23 mouse cellular contexts compared by ENCODE assay signal in genomic region chr5:114795653-114796052, GRCm38 (mm10). TPM values are rescaled to one million over a fixed set of nuclear protein-coding genes. Genes with fewer than 3 reads are reported as not detected.
DNase-seq lines count a peak whose midpoint lies in the region; ATAC-seq and TF ChIP-seq lines count a peak whose summit lies in the region.
"Had no signal": no experiment of that assay in that cellular context is flagged by ENCODE, and none has a peak within 500 bp of the region (broad histone marks: within the 10 kb centered on the region; RNA-seq: fewer than 3 reads in every experiment).

No protein-coding gene starts in this region.

- no peak overlapping the region for H3K4me2 ChIP-seq in hindbrain, embryonic 14.5 days (replicated peaks)
- H3K4me2 ChIP-seq in hindbrain, embryonic 13.5 days, result no peak overlapping the region
- H3K4me2 ChIP-seq in lung, postnatal 0 days (replicated peaks; ENCODE audit: low read depth, low read length), result no peak overlapping the region
- H3K4me2 ChIP-seq in neural tube, embryonic 13.5 days, result no peak overlapping the region

- peaks cover 18% of the 10 kb centered on the region for H3K4me1 ChIP-seq in hindbrain, embryonic 14.5 days (replicated peaks; ENCODE audit: control insufficient read depth, insufficient read depth, low read length)
- peaks cover 33% of the 10 kb centered on the region for H3K4me1 ChIP-seq in hindbrain, embryonic 13.5 days (replicated peaks)
- H3K4me1 ChIP-seq in lung, postnatal 0 days (ENCODE audit: insufficient read depth, low read depth, low read length), result peaks cover 18% of the 10 kb centered on the region; the same call in 1 of the 2 replicates
- H3K4me1 ChIP-seq in neural tube, embryonic 13.5 days (replicated peaks), result peaks cover 22% of the 10 kb centered on the region

- no peak overlapping the region for H3K9ac ChIP-seq in hindbrain, embryonic 14.5 days
- H3K9ac ChIP-seq in hindbrain, embryonic 13.5 days, result no peak overlapping the region
- no peak overlapping the region for H3K9ac ChIP-seq in lung, postnatal 0 days (replicated peaks; ENCODE audit: low read depth)
- peak overlapping the region; percentile 38; the same call in 1 of the 2 replicates for H3K9ac ChIP-seq in neural tube, embryonic 13.5 days
- H3K9ac ChIP-seq: liver, embryonic 14.5 days had no signal

- no peak for TF ChIP-seq EP300 in lung, postnatal 0 days (IDR thresholded peaks at IDR 0.05)

- H3K27me3 ChIP-seq in hindbrain, embryonic 14.5 days (ENCODE audit: control insufficient read depth, insufficient read depth, low read length), result no peaks in the 10 kb centered on the region
- H3K27me3 ChIP-seq in hindbrain, embryonic 13.5 days, result no peaks in the 10 kb centered on the region
- no peaks in the 10 kb centered on the region for H3K27me3 ChIP-seq in lung, postnatal 0 days (replicated peaks; ENCODE audit: insufficient read depth, low read length)
- no peaks in the 10 kb centered on the region for H3K27me3 ChIP-seq in neural tube, embryonic 13.5 days
- H3K27me3 ChIP-seq: forebrain, embryonic 12.5 days had no signal

- ATAC-seq in hindbrain, embryonic 14.5 days (ENCODE audit: low FRiP score), result no peak
- no peak for ATAC-seq in hindbrain, embryonic 13.5 days (ENCODE audit: low FRiP score)
- ATAC-seq in lung, postnatal 0 days, result no peak
- no peak for ATAC-seq in neural tube, embryonic 13.5 days (ENCODE audit: low read depth)
- ATAC-seq: inflammation-experienced regulatory T-cells, adult 6 months had no signal

- 56% methylated on average over 9 of the region's 9 CpGs for WGBS in hindbrain, embryonic 14.5 days
- 46% methylated on average over 9 of the region's 9 CpGs for WGBS in hindbrain, embryonic 13.5 days
- WGBS in lung, postnatal 0 days, result 70% methylated on average over 9 of the region's 9 CpGs
- WGBS in neural tube, embryonic 13.5 days, result 55% methylated on average over 9 of the region's 9 CpGs

- H3K27ac ChIP-seq in hindbrain, embryonic 14.5 days, result peak overlapping the region; percentile 81
- no peak overlapping the region for H3K27ac ChIP-seq in hindbrain, embryonic 13.5 days
- peak overlapping the region; percentile 83 for H3K27ac ChIP-seq in lung, postnatal 0 days (ENCODE audit: low read length)
- peak overlapping the region; percentile 49; the same call in 1 of the 2 replicates for H3K27ac ChIP-seq in neural tube, embryonic 13.5 days (replicated peaks)
- H3K27ac ChIP-seq: liver, embryonic 14.5 days had no signal

- DNase-seq in embryo, embryonic 10.5 days (ENCODE audit: low spot score), result peak; percentile 18
- DNase-seq in embryo, embryonic 10 days (ENCODE audit: low spot score), result no peak
- no peak for DNase-seq in hindbrain, embryonic 14.5 days (ENCODE audit: low spot score)
- DNase-seq in lung, postnatal 0 days (ENCODE audit: low spot score), result no peak
- DNase-seq in lung, adult 18-20 months, result no peak
- no peak for DNase-seq in neural tube, embryonic 10.5 days (ENCODE audit: extremely low spot score, low spot score)
- DNase-seq: adrenal gland, postnatal 25 days; gastrocnemius, adult 2 months; heart, postnatal 10 days; kidney, adult 18-20 months; thymus, adult 18-20 months; thymus, postnatal 4 days had no signal

- no peaks in the 10 kb centered on the region for H3K9me3 ChIP-seq in hindbrain, embryonic 14.5 days (ENCODE audit: control insufficient read depth, low read length)
- H3K9me3 ChIP-seq in hindbrain, embryonic 13.5 days, result no peaks in the 10 kb centered on the region
- H3K9me3 ChIP-seq in lung, postnatal 0 days (ENCODE audit: low read length), result no peaks in the 10 kb centered on the region
- H3K9me3 ChIP-seq in neural tube, embryonic 13.5 days, result no peaks in the 10 kb centered on the region
- H3K9me3 ChIP-seq: embryonic facial prominence, embryonic 12.5 days; forebrain, embryonic 12.5 days had no signal

- peaks cover 84% of the 10 kb centered on the region for H3K36me3 ChIP-seq in hindbrain, embryonic 14.5 days (replicated peaks; ENCODE audit: control insufficient read depth, insufficient read depth)
- peaks cover 71% of the 10 kb centered on the region for H3K36me3 ChIP-seq in hindbrain, embryonic 13.5 days
- H3K36me3 ChIP-seq in lung, postnatal 0 days (ENCODE audit: insufficient read depth, low read length), result peaks cover 31% of the 10 kb centered on the region
- H3K36me3 ChIP-seq in neural tube, embryonic 13.5 days, result peaks cover 69% of the 10 kb centered on the region

- no peak overlapping the region for H3K4me3 ChIP-seq in hindbrain, embryonic 14.5 days (replicated peaks; ENCODE audit: low read length)
- no peak overlapping the region for H3K4me3 ChIP-seq in hindbrain, embryonic 13.5 days
- H3K4me3 ChIP-seq in lung, postnatal 0 days (ENCODE audit: low read depth, low read length), result no peak overlapping the region
- H3K4me3 ChIP-seq in neural tube, embryonic 13.5 days, result no peak overlapping the region

- no peak for TF ChIP-seq CTCF in lung, postnatal 0 days (IDR thresholded peaks at IDR 0.05)

RNA-seq across cellular contexts. Expression of gene Git2, which starts 20.3 kb away (rescaled TPM):
- 44.3 and 45.1 TPM in 2 replicates for polyA plus RNA-seq in hindbrain, embryonic 14.5 days (2014; fragmentation: Nextera tagmentation; extraction: Ambion mirVana)
- polyA plus RNA-seq in hindbrain, embryonic 13.5 days (2015; fragmentation: Nextera tagmentation; extraction: Ambion mirVana), result 45.4 and 49.7 TPM in 2 replicates
- 36.5 and 39.1 TPM in 2 replicates for polyA plus RNA-seq in lung, postnatal 0 days (2015; fragmentation: Nextera tagmentation; extraction: Ambion mirVana)
- polyA plus RNA-seq in neural tube, embryonic 13.5 days (2015; fragmentation: Nextera tagmentation; extraction: Ambion mirVana), result 47.5 and 52.1 TPM in 2 replicates

RNA-seq across cellular contexts. Expression of gene Ankrd13a, which starts 21.2 kb away (rescaled TPM):
- polyA plus RNA-seq in hindbrain, embryonic 14.5 days (2014; fragmentation: Nextera tagmentation; extraction: Ambion mirVana), result 45.5 and 48.9 TPM in 2 replicates
- 37.5 and 39.6 TPM in 2 replicates for polyA plus RNA-seq in hindbrain, embryonic 13.5 days (2015; fragmentation: Nextera tagmentation; extraction: Ambion mirVana)
- polyA plus RNA-seq in lung, postnatal 0 days (2015; fragmentation: Nextera tagmentation; extraction: Ambion mirVana), result 110 and 115 TPM in 2 replicates
- 50.3 and 52.0 TPM in 2 replicates for polyA plus RNA-seq in neural tube, embryonic 13.5 days (2015; fragmentation: Nextera tagmentation; extraction: Ambion mirVana)

RNA-seq across cellular contexts. Expression of gene 1500011B03Rik, which starts 27.6 kb away (rescaled TPM):
- polyA plus RNA-seq in hindbrain, embryonic 14.5 days (2014; fragmentation: Nextera tagmentation; extraction: Ambion mirVana), result 290 and 308 TPM in 2 replicates
- polyA plus RNA-seq in hindbrain, embryonic 13.5 days (2015; fragmentation: Nextera tagmentation; extraction: Ambion mirVana), result 261 and 279 TPM in 2 replicates
- polyA plus RNA-seq in lung, postnatal 0 days (2015; fragmentation: Nextera tagmentation; extraction: Ambion mirVana), result 72.8 and 97.5 TPM in 2 replicates
- polyA plus RNA-seq in neural tube, embryonic 13.5 days (2015; fragmentation: Nextera tagmentation; extraction: Ambion mirVana), result 243 and 266 TPM in 2 replicates

RNA-seq across cellular contexts. Expression of gene 4930519G04Rik, which starts 57.8 kb away (rescaled TPM):
- polyA plus RNA-seq in hindbrain, embryonic 14.5 days (2014; fragmentation: Nextera tagmentation; extraction: Ambion mirVana), result not detected in 2 replicates
- not detected in 2 replicates for polyA plus RNA-seq in hindbrain, embryonic 13.5 days (2015; fragmentation: Nextera tagmentation; extraction: Ambion mirVana)
- not detected in 2 replicates for polyA plus RNA-seq in lung, postnatal 0 days (2015; fragmentation: Nextera tagmentation; extraction: Ambion mirVana)
- polyA plus RNA-seq in neural tube, embryonic 13.5 days (2015; fragmentation: Nextera tagmentation; extraction: Ambion mirVana), result not detected in 2 replicates
- polyA plus RNA-seq: brain, embryonic 14.5 days; embryonic facial prominence, embryonic 12.5 days; forebrain, embryonic 12.5 days; inflammation-experienced regulatory T-cells, adult 6 months; kidney, embryonic 16.5 days; limb, embryonic 14.5 days; liver, embryonic 14.5 days; small intestine, adult 2 months; stomach, embryonic 16.5 days had no signal
